Mouse (Mus musculus) heart, embryonic 12.5 days (tissue): ENCODE data around the gene Rhoj. TPM values are rescaled to one million over a fixed set of nuclear protein-coding genes. Genes with fewer than 3 reads are reported as not detected.

Experiments used
- ATAC-seq: fragments of 200-750 bp; cut with Nextera tagmentation; 2 replicates; pipeline ENCODE4 v1.8.0; 2017; ENCODE audit warnings: moderate TSS enrichment, moderate library complexity; ENCODE audit not compliant: insufficient number of reproducible peaks, low FRiP score
- H3K27ac ChIP-seq: fragments of 300-500 bp; sonication (generic); 2 replicates; pipeline ENCODE4 v1.5.1; 2016; ENCODE audit warnings: mild to moderate bottlenecking, moderate library complexity; ENCODE audit not compliant: poor library complexity, severe bottlenecking
- H3K27me3 ChIP-seq: fragments of 300-500 bp; sonication (generic); replicated peaks from 2 replicates; pipeline ENCODE4 v1.6.1; 2016; ENCODE audit warnings: mild to moderate bottlenecking, moderate library complexity
- H3K36me3 ChIP-seq: fragments of 300-500 bp; sonication (generic); 2 replicates; pipeline ENCODE4 v1.6.1; 2016; ENCODE audit warnings: mild to moderate bottlenecking, moderate library complexity
- H3K4me1 ChIP-seq: fragments of 300-500 bp; sonication (generic); replicated peaks from 2 replicates; pipeline ENCODE4 v1.6.1; 2016; ENCODE audit warnings: mild to moderate bottlenecking
- H3K4me2 ChIP-seq: fragments of 300-500 bp; sonication (generic); 2 replicates; pipeline ENCODE4 v1.6.1; 2016; ENCODE audit warnings: mild to moderate bottlenecking, moderate library complexity
- H3K4me3 ChIP-seq: fragments of 300-500 bp; sonication (generic); 2 replicates; pipeline ENCODE4 v1.5.1; 2016; ENCODE audit warnings: mild to moderate bottlenecking
- H3K9ac ChIP-seq: fragments of 300-500 bp; sonication (generic); 2 replicates; pipeline ENCODE4 v1.6.1; 2016; ENCODE audit warnings: mild to moderate bottlenecking, moderate library complexity
- H3K9me3 ChIP-seq: fragments of 300-500 bp; sonication (generic); replicated peaks from 2 replicates; pipeline ENCODE4 v1.6.1; 2016; ENCODE audit warnings: mild to moderate bottlenecking, moderate library complexity
- WGBS: fragments of 180-500 bp; shearing (Covaris S2); methylation state at CpG from one replicate; pipeline ENCODE4 v1.1.7; 2016; 5-methylcytosine and 5-hydroxymethylcytosine counted together
- polyA plus RNA-seq: library from polyadenylated mRNA; unstranded; fragments of >200 nt; fragmentation: Nextera tagmentation; extraction: Ambion mirVana; gene quantifications from 2 replicates; pipeline ENCODE4 v1.2.1, GENCODE M21; 2016

The Rhoj gene
- polyA plus RNA-seq, 1 experiment from 2014 or later: 36.0 TPM

DNA sequence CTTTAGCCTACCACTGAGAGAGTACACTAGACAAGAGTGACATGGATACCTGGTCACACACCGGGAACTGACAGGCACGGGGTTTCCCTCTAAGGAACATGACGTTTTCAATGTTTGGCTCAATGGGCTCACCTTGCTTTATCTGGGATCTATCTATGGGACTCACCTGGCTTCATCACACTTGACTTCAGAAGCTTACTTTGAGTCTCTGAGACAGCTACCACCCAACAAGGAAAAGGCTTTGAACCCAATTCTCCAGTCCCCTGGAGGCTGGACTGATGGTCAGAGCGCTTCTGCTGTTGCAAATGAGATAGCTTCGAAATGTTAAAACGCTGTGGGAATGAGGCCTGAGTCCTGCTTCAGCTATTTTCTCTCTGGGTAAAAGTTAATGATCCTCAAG, 59.2 kb downstream of the Rhoj start:
- Histone ChIP-seq H3K9ac (no peak overlapping the region), H3K27ac (no peak overlapping the region), H3K36me3 (peaks cover 7% of the 10 kb centered on the region; the same call in 1 of the 2 replicates), H3K27me3 (no peaks in the 10 kb centered on the region), H3K4me3 (no peak overlapping the region), H3K4me1 (peaks cover 17% of the 10 kb centered on the region), H3K4me2 (no peak overlapping the region), H3K9me3 (peaks cover 4% of the 10 kb centered on the region)
- ATAC-seq: no peak
- 84% methylated on average over 6 of the region's 6 CpGs for WGBS

DNA sequence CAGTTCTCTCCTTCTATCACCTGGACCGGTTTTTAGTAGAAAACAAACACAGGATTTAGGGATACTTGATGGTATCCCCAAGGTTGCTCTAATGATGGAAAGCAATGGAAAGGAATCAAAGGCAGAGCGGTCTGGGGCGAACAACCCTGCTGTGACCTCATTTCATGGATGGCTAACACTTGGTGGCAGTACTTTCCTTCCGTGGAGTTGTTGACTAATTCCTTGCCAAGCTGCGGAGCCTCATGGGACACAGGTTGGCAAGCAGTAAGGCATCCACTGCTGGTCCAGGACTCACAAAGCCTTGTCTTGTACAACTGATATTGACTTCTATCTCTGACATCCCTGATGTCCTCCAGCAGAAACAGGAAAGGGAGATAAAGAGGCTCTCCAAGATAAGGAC, 60.4 kb downstream of the Rhoj start:
- ATAC-seq: no peak
- H3K9ac ChIP-seq: no peak overlapping the region
- H3K4me3 ChIP-seq: no peak overlapping the region
- no peak overlapping the region for H3K4me2 ChIP-seq
- H3K27ac ChIP-seq: peak overlapping the region; percentile 34
- 0 out of 2 replicates have a peak, but pooled peaks cover 4% of the 10 kb centered on the region for H3K36me3 ChIP-seq
- peaks cover 4% of the 10 kb centered on the region for H3K9me3 ChIP-seq
- H3K27me3 ChIP-seq: no peaks in the 10 kb centered on the region
- WGBS: 68% methylated on average over 5 of the region's 5 CpGs
- H3K4me1 ChIP-seq: peaks cover 17% of the 10 kb centered on the region

DNA sequence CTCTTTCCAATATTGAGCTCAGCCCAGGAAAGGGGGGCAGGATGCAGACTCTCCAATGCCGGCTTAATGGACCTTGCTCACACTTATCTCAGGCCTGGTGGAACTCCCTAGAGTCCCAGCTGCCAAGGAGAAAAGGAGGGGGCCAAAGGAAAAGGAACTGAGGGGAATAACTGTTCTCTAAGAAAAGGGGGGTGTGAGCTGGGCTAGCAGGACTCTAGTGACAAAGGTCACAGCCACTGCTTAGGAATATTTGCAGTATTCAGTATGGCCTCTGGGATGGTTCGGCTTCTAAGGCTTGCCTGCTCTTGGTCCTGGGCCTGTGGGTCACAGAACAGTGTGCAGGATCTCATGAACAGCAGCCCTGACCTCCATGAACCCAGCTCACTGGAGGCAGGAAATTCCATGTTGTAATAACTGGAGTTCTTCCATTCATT, 61.3 kb downstream of the Rhoj start:
- H3K4me2 ChIP-seq: no peak overlapping the region
- WGBS: 35% methylated on average over 2 of the region's 2 CpGs
- ATAC-seq: peak; percentile 51; the same call in 1 of the 2 replicates

DNA sequence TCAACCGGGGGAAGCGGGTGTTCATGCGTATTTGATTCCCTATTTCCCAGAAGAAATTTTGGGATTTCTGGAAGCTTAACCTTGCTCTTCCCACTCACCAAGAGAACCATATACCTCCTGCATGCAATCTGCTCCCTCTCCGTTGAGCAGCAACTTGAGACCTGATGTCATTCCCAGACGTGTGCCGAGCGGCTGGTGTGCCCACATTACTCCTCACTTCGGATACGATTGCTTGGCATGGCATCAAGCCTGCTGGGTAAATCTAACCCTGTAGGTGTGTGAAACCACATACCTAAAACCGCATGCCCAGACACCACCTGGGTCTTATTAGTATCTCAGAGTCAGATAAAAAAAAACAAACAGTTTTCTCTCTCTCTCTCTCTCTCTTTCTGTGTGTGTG, 66.3 kb downstream of the Rhoj start:
- Histone ChIP-seq H3K9ac (no peak overlapping the region), H3K9me3 (0 out of 2 replicates have a peak, but pooled peaks cover 3% of the 10 kb centered on the region), H3K4me3 (no peak overlapping the region), H3K27me3 (no peaks in the 10 kb centered on the region), H3K27ac (no peak overlapping the region), H3K4me1 (peaks cover 2% of the 10 kb centered on the region; the same call in 1 of the 2 replicates), H3K36me3 (peaks cover 13% of the 10 kb centered on the region), H3K4me2 (no peak overlapping the region)
- WGBS: 88% methylated on average over 10 of the region's 10 CpGs
- no peak for ATAC-seq

More for the DNA sequence above, 61.3 kb downstream of the Rhoj start:
- H3K9ac ChIP-seq: no peak overlapping the region
- H3K4me3 ChIP-seq: no peak overlapping the region
- H3K36me3 ChIP-seq: no peaks in the 10 kb centered on the region
- H3K4me1 ChIP-seq: peaks cover 17% of the 10 kb centered on the region
- peak overlapping the region; percentile 34 for H3K27ac ChIP-seq
- H3K9me3 ChIP-seq: no peaks in the 10 kb centered on the region
- H3K27me3 ChIP-seq: no peaks in the 10 kb centered on the region

DNA sequence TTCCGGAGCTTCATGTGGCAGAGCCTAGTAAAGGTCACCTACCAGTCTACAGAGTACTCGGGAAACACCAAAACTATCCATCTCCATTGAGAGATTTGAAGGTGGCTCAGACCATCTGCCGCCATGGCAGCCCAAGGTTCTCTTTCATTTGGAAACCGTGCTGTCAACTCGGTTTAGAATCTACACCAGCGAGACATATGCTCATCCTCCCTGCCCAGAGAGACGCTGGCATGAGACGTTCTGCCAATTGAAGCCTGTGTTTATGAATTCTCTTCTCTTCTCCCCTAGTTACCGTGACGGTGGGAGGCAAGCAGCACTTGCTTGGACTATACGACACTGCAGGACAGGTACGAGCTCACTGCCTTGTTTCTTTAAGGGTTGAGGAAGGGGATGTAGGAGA, 66.9 kb downstream of the Rhoj start:
- Histone ChIP-seq H3K4me3 (no peak overlapping the region), H3K27ac (no peak overlapping the region), H3K9ac (no peak overlapping the region), H3K36me3 (peaks cover 13% of the 10 kb centered on the region), H3K4me2 (no peak overlapping the region), H3K27me3 (no peaks in the 10 kb centered on the region), H3K9me3 (0 out of 2 replicates have a peak, but pooled peaks cover 3% of the 10 kb centered on the region), H3K4me1 (no peaks in the 10 kb centered on the region)
- no peak for ATAC-seq
- WGBS: 86% methylated on average over 12 of the region's 12 CpGs

DNA sequence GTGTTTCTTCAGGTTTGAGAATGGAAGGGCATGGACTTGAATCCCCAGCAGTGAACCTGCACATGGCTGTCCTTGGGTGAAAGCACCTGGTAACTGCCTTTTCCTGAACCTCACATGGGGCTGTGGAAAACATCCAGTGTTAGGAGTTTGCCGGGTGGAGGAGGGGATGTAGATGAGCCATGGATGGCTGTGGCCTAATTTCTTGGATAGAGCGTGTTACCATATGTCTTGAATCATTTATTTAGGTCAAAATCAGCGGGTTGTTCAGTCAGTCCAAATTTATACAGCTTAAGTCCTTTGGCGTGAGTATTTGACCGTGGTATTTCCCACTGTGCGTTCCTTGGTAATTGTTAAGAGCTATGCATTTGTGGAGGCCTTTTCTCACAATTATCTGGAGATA, 68.0 kb downstream of the Rhoj start:
- H3K27ac ChIP-seq: no peak overlapping the region
- 0 out of 2 replicates have a peak, but pooled peaks cover 3% of the 10 kb centered on the region for H3K9me3 ChIP-seq
- 85% methylated on average over 6 of the region's 6 CpGs for WGBS
- no peak overlapping the region for H3K9ac ChIP-seq
- H3K36me3 ChIP-seq: peaks cover 13% of the 10 kb centered on the region
- no peak overlapping the region for H3K4me3 ChIP-seq
- no peak for ATAC-seq
- no peak overlapping the region for H3K4me2 ChIP-seq
- no peaks in the 10 kb centered on the region for H3K4me1 ChIP-seq
- no peaks in the 10 kb centered on the region for H3K27me3 ChIP-seq

DNA sequence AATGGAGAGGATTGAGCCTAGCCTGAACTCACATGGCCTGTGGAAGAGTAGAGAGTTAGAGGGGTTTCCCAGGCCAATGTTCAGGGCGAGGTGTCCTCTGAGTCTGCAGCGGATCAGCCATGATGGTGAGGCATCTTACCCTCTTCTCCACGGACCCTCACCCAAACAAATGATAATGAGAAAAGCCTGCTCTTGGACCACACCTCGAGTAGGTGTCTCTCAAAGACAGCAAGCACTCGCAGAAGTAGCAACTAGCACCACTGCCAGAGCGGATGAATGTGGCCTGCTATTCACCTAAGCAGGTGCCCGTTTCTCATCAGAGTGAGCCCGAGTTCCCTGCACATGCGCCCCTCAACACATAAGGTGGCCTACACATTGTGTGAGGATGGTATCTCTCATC, 78.6 kb downstream of the Rhoj start:
- H3K9ac ChIP-seq: no peak overlapping the region
- no peak overlapping the region for H3K4me2 ChIP-seq
- peaks cover 5% of the 10 kb centered on the region; the same call in 1 of the 2 replicates for H3K27me3 ChIP-seq
- H3K36me3 ChIP-seq: no peaks in the 10 kb centered on the region
- H3K9me3 ChIP-seq: no peaks in the 10 kb centered on the region
- 89% methylated on average over 9 of the region's 9 CpGs for WGBS
- no peak overlapping the region for H3K27ac ChIP-seq
- H3K4me1 ChIP-seq: no peaks in the 10 kb centered on the region
- no peak overlapping the region for H3K4me3 ChIP-seq
- ATAC-seq: no peak

DNA sequence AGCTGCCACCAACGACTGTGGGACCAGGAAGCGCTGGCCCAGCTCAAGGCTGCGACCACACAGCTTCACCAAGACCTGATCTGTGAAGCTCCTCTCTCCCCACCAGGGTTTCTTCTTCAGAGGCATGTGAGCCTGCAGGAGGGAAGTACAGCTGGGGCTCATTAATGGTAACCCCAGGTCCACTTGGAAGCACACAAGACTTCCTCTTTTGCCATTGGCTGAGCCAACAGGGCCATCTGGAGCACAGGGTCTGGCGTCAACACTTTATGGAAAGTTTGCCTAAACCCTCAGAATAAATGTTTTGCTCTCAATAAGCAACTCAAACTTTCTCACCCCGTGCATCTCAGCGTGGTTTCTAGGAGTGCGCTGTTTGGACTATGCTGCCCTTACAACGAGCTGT, 79.0 kb downstream of the Rhoj start:
- Histone ChIP-seq H3K36me3 (no peaks in the 10 kb centered on the region), H3K4me1 (no peaks in the 10 kb centered on the region), H3K4me3 (no peak overlapping the region), H3K27ac (no peak overlapping the region), H3K9ac (no peak overlapping the region), H3K9me3 (no peaks in the 10 kb centered on the region), H3K27me3 (peaks cover 5% of the 10 kb centered on the region; the same call in 1 of the 2 replicates), H3K4me2 (no peak overlapping the region)
- WGBS: 79% methylated on average over 8 of the region's 8 CpGs
- ATAC-seq: no peak

DNA sequence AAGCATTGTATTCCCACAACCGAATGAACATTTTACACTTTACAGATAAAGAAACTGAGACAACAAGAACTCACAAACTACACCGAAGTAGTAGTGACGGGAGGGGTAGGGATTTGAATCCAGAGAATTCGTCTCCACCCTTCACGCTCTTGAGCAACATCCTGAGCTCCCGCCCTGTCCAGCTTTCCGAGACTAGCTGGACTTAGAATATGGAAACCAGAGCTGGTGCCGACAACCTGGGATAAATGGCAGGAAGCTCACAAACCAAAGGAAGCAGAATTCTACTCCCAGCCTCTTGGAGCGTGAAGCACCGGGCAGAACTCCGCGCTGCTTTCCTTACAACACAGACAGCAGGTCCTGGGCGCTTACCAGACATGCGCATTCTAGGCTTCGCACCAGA, 79.7 kb downstream of the Rhoj start:
- Histone ChIP-seq H3K4me3 (no peak overlapping the region), H3K9ac (no peak overlapping the region), H3K9me3 (no peaks in the 10 kb centered on the region), H3K4me2 (no peak overlapping the region), H3K27me3 (peaks cover 5% of the 10 kb centered on the region; the same call in 1 of the 2 replicates), H3K4me1 (no peaks in the 10 kb centered on the region), H3K27ac (no peak overlapping the region), H3K36me3 (no peaks in the 10 kb centered on the region)
- WGBS: 61% methylated on average over 15 of the region's 15 CpGs
- no peak for ATAC-seq

DNA sequence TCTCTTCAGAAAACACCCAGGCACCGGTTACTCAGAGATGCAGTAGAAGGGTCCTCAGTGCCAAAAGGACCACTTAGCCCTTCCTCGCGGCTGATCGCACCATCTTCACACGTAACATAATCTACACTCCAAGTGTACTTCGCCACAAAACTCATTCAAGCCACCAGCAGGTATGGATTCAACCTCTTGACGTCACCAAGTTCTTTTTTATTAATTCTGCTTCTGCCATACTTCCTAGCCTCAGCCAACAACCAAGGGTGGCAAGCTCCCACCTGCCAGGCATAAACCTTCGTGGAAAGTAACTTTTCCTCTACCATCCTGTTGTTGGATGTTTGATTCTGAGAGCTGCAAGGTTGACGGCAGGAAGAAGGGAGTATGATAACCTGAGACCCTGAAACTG, 80.4 kb downstream of the Rhoj start:
- no peak for ATAC-seq
- H3K9me3 ChIP-seq: no peaks in the 10 kb centered on the region
- no peak overlapping the region for H3K27ac ChIP-seq
- H3K4me1 ChIP-seq: no peaks in the 10 kb centered on the region
- 85% methylated on average over 9 of the region's 9 CpGs for WGBS
- H3K4me2 ChIP-seq: no peak overlapping the region
- no peak overlapping the region for H3K9ac ChIP-seq
- H3K4me3 ChIP-seq: no peak overlapping the region
- H3K27me3 ChIP-seq: peaks cover 5% of the 10 kb centered on the region; the same call in 1 of the 2 replicates
- H3K36me3 ChIP-seq: no peaks in the 10 kb centered on the region

DNA sequence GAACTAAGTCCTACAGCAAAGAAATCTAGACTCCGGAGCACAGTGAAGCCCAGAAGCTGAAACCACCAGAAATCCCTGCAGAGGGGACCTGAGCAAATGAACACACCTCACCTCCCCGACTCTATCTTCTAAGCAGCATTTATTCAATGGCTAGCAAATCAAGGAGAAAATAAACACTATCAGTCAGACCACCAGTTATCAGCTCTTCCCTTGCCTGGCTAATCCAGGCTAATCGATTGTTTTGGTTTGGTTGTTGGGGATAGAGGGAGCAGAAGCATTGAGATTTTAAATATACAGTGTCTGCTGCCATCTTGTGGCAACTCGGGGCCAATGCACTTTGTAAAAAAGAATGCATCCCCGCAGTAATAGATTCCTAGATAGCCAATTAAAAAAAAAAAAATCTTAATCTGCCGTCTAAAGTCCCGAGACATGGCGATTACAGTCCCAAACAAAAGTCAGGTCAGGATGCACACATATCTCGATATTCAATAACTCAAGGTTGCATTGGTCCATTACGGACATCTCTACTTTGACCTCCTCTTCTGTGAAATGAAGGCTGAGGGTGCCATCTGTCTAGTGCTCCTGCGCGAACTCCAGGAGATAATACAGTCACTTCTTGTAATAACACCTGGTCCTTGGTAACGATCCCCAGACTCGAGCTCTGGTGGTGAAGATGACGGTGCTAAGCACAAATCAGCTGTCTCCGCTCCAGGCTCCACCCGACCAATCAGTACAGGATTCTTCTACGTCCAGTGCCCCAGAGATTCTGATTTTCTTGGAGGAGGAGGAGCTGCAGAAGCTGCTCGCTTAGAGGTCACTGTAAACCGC, 81.4 kb downstream of the Rhoj start:
- no peaks in the 10 kb centered on the region for H3K4me1 ChIP-seq
- no peak for ATAC-seq
- H3K4me3 ChIP-seq: no peak overlapping the region
- H3K36me3 ChIP-seq: no peaks in the 10 kb centered on the region
- peaks cover 5% of the 10 kb centered on the region; the same call in 1 of the 2 replicates for H3K27me3 ChIP-seq
- no peak overlapping the region for H3K9ac ChIP-seq
- 41% methylated on average over 20 of the region's 20 CpGs for WGBS
- no peak overlapping the region for H3K27ac ChIP-seq
- H3K4me2 ChIP-seq: no peak overlapping the region
- H3K9me3 ChIP-seq: no peaks in the 10 kb centered on the region
